Mouse (Mus musculus) lung, adult 2 months (tissue): ENCODE results near the gene Zbtb40. TPM values are rescaled to one million over a fixed set of nuclear protein-coding genes. Genes with fewer than 3 reads are reported as not detected.

Source experiments
- DNase-seq: peaks from one replicate; pipeline ENCODE4 v3.0.0; 2022
- H3K4me1 ChIP-seq: fragments of 200-500 bp; 2 replicates; pipeline ENCODE4 v1.6.1; 2011; ENCODE audit warnings: low read length; ENCODE audit not compliant: control insufficient read depth, insufficient read depth
- H3K4me3 ChIP-seq: fragments of 200-500 bp; replicated peaks from 2 replicates; pipeline ENCODE3; 2011; ENCODE audit warnings: low read depth, mild to moderate bottlenecking, control low read depth, low read length; ENCODE audit errors: extremely low read depth
- CTCF ChIP-seq: fragments of 200-500 bp; IDR thresholded peaks from 2 replicates; pipeline ENCODE4 v1.5.1; 2011; ENCODE audit warnings: mild to moderate bottlenecking, low read length, control low read depth; ENCODE audit not compliant: insufficient read depth
- POLR2A ChIP-seq: fragments of 200-500 bp; IDR thresholded peaks from 2 replicates; pipeline ENCODE4 v1.6.1; 2011; ENCODE audit warnings: low read depth, mild to moderate bottlenecking, control low read depth, low read length, borderline replicate concordance; ENCODE audit errors: extremely low read depth
- WGBS: fragments of 180-500 bp; shearing (Covaris S2); methylation state at CpG from one replicate; pipeline ENCODE4 v1.1.7; 2018; 5-methylcytosine and 5-hydroxymethylcytosine counted together
- polyA plus RNA-seq: library from polyadenylated mRNA; depleted of rRNA; stranded (reverse); fragments of >200 nt; gene quantifications from 2 replicates; pipeline ENCODE4 v1.2.3, GENCODE M21; 2012

Zbtb40 gene
- polyA plus RNA-seq, 1 experiment = 10.2 TPM

- no peak overlapping the region for H3K4me3 ChIP-seq
- TF ChIP-seq CTCF (no peak), POLR2A (no peak)
- H3K4me1 ChIP-seq = no peaks in the 10 kb centered on the region
- DNase-seq = no peak
- 15% methylated on average over 8 of the region's 8 CpGs for WGBS
These were observed 19.9 kb upstream of the Zbtb40 start for GRCm38 (mm10) chr4:137068491-137068890.

DNA sequence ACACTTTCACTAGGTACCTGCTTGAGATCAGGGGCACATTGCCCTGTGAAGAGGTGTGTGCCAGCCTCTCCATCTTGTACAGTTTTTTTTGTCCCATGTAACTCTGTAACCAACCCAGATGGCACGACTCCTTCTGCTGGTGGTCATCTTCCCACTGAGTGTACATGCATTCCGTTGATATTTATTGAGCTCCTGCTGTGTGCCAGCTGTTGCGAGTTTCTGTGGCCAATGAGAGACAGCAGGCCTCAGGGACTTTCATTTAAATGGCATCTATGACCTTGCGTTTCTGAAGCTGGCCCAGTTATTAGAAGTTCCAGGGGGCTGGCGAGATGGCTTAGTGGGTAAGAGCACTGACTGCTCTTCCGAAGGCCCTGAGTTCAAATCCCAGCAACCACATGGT is 17.2 kb upstream of the Zbtb40 start:
- 79% methylated on average over 6 of the region's 6 CpGs for WGBS
- Histone ChIP-seq H3K4me1 (no peaks in the 10 kb centered on the region), H3K4me3 (no peak overlapping the region)
- TF ChIP-seq POLR2A (no peak), CTCF (no peak)
- DNase-seq = no peak

GRCm38 (mm10) chr4:137054932-137055331 is 6.3 kb upstream of the Zbtb40 start:
- H3K4me3 ChIP-seq = no peak overlapping the region
- DNase-seq = no peak
- no peaks in the 10 kb centered on the region for H3K4me1 ChIP-seq
- 48% methylated on average over 3 of the region's 3 CpGs for WGBS
- TF ChIP-seq POLR2A (no peak), CTCF (no peak)

GRCm38 (mm10) chr4:137053810-137054209 is 5.2 kb upstream of the Zbtb40 start:
- Histone ChIP-seq H3K4me1 (no peaks in the 10 kb centered on the region), H3K4me3 (no peak overlapping the region)
- no peak for TF ChIP-seq CTCF
- TF ChIP-seq POLR2A = no peak
- WGBS = 68% methylated on average over 5 of the region's 5 CpGs
- DNase-seq = no peak

GRCm38 (mm10) chr4:137047840-137048549 is 606 bp downstream of the Zbtb40 start:
- H3K4me3 ChIP-seq = peak overlapping the region; percentile 86
- H3K4me1 ChIP-seq = peaks cover 4% of the 10 kb centered on the region; the same call in 1 of the 2 replicates
- no peak for TF ChIP-seq POLR2A
- no peak for TF ChIP-seq CTCF
- no peak for DNase-seq
- WGBS = under 1% methylated on average over 52 of the region's 52 CpGs

- peaks cover 4% of the 10 kb centered on the region; the same call in 1 of the 2 replicates for H3K4me1 ChIP-seq
- WGBS = 96% methylated on average over 5 of the region's 5 CpGs
- DNase-seq = no peak
- TF ChIP-seq CTCF (no peak), POLR2A (no peak)
- H3K4me3 ChIP-seq = no peak overlapping the region
These were observed 2.5 kb downstream of the Zbtb40 start for GRCm38 (mm10) chr4:137046110-137046509.

DNA sequence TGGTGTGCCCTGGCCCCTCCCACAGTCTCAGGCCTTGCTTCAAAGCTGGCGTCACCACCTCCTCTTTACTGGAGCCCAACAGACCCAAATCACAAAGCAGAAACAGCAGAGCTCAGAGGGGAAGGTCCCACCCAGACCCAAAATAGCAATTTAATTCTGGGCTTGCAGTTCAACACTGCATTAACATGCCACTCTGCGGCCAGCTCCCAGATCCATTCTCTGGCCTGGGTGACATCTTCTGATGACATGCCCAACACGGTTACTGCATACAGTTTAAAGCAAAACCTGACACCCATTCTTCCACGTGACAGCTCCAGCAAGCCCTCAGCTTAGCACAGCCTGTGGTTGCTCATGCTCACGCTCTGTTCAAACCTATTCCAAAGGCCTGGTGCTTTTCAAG is 4.1 kb downstream of the Zbtb40 start:
- 72% methylated on average over 5 of the region's 5 CpGs for WGBS
- TF ChIP-seq CTCF (no peak), POLR2A (no peak)
- Histone ChIP-seq H3K4me3 (no peak overlapping the region), H3K4me1 (peaks cover 4% of the 10 kb centered on the region; the same call in 1 of the 2 replicates)
- DNase-seq = no peak

DNA sequence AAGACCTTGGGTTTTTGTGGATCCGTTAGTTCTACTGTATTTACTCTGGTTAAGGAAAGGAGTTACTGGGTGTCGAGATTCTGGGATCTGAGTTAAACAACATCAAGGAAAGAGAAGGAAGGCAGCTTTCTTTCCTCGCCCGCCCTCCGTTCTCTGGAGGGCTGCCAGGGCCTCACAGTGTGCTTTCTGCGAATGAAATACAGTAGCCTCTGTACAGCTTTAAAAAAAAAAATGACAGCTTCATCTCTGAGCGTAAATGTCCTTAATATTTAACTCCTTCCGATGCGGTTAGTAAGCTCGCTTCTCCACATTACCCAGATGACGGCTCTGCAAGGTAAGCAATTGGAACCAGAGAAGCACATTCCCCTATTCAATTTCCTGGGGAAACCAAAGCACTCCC is 4.8 kb downstream of the Zbtb40 start:
- no peak for DNase-seq
- TF ChIP-seq CTCF (no peak), POLR2A (no peak)
- 56% methylated on average over 11 of the region's 11 CpGs for WGBS
- peaks cover 4% of the 10 kb centered on the region; the same call in 1 of the 2 replicates for H3K4me1 ChIP-seq
- no peak overlapping the region for H3K4me3 ChIP-seq

- H3K4me1 ChIP-seq = no peaks in the 10 kb centered on the region
- WGBS = 95% methylated on average over 8 of the region's 8 CpGs
- no peak for DNase-seq
- no peak overlapping the region for H3K4me3 ChIP-seq
- TF ChIP-seq POLR2A = no peak
- TF ChIP-seq CTCF = no peak
These were observed 6.6 kb downstream of the Zbtb40 start for GRCm38 (mm10) chr4:137042039-137042438.

DNA sequence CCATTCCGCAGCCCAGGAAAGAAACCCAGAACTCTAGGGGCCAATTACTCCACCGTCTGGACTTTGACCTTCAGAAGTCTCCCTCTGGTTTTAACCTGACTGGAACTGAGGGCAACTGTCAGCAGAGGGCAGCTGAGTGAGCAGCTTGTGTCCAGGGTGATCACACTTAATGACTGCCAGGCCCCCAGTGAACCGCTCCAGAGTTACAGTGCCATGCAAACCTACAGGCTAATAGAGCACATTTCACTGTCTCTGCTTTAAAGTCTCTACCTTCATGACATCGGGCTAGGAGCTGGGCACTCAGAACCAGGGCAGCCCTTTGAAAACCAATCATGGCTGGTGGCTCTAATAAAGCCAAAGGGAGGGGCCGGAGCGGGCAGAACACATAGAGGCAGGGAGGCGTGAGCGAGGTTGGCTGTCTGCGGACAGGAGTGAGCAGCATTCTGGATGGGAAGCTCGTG is 7.4 kb downstream of the Zbtb40 start:
- no peak overlapping the region for H3K4me3 ChIP-seq
- no peaks in the 10 kb centered on the region for H3K4me1 ChIP-seq
- TF ChIP-seq CTCF (no peak), POLR2A (no peak)
- 86% methylated on average over 10 of the region's 10 CpGs for WGBS
- no peak for DNase-seq
